Mouse (Mus musculus) MEL (cell line): ENCODE measurements around the gene Tmeff1. TPM values are rescaled to one million over a fixed set of nuclear protein-coding genes. Genes with fewer than 3 reads are reported as not detected.

Experiments
- DNase-seq: peaks from one replicate; pipeline ENCODE4 v3.0.0; 2011; ENCODE audit warnings: low read depth, low spot score
- H3K27ac ChIP-seq: 2 replicates; pipeline ENCODE4 v1.5.1; 2012; ENCODE audit warnings: low read depth, mild to moderate bottlenecking, control low read depth, low read length, moderate library complexity; ENCODE audit not compliant: control insufficient read depth
- H3K27me3 ChIP-seq, 2 experiments: fragments of 150-350 bp in 1 of 2; sonication (generic) in 1 of 2; 2 replicates each; pipeline ENCODE4 v1.6.1; 2012; ENCODE audit warnings: low read length in 2 of 2, mild to moderate bottlenecking in 2 of 2, improper control_type of control experiment in 1 of 2, moderate library complexity in 1 of 2; ENCODE audit not compliant: insufficient read depth in 2 of 2, control insufficient read depth in 1 of 2
- H3K36me3 ChIP-seq, 2 experiments: 2 replicates each; pipeline ENCODE4 v1.6.1; 2012 to 2014; ENCODE audit warnings: low read length in 2 of 2, improper control_type of control experiment in 1 of 2, inconsistent platforms in 1 of 2, mild to moderate bottlenecking in 1 of 2; ENCODE audit not compliant: insufficient read depth in 2 of 2, control insufficient read depth in 1 of 2
- H3K4me1 ChIP-seq, 2 experiments: fragments of 150-350 bp in 1 of 2; sonication (generic) in 1 of 2; 2 replicates each; pipeline ENCODE4 v1.6.1; 2012; ENCODE audit warnings: low read length in 2 of 2, improper control_type of control experiment in 1 of 2, mild to moderate bottlenecking in 1 of 2; ENCODE audit not compliant: insufficient read depth in 2 of 2, control insufficient read depth in 1 of 2
- H3K4me3 ChIP-seq, 2 experiments: fragments of 150-350 bp in 1 of 2; sonication (generic) in 1 of 2; 2 replicates each; pipeline ENCODE4 v1.5.1; 2012; ENCODE audit warnings: low read depth in 2 of 2, low read length in 2 of 2, mild to moderate bottlenecking in 2 of 2, moderate library complexity in 2 of 2, control low read depth in 1 of 2, improper control_type of control experiment in 1 of 2; ENCODE audit not compliant: control insufficient read depth in 1 of 2, insufficient read depth in 1 of 2
- H3K79me2 ChIP-seq: 2 replicates; pipeline ENCODE4 v1.6.1; 2012; ENCODE audit warnings: mild to moderate bottlenecking, low read length, moderate library complexity; ENCODE audit not compliant: control insufficient read depth, poor library complexity, insufficient read depth
- H3K9ac ChIP-seq: 2 replicates; pipeline ENCODE4 v1.6.1; 2012; ENCODE audit warnings: low read depth, mild to moderate bottlenecking, control low read depth, low read length, moderate library complexity; ENCODE audit not compliant: control insufficient read depth, poor library complexity, severe bottlenecking
- H3K9me3 ChIP-seq: fragments of 150-350 bp; sonication (generic); replicated peaks from 2 replicates; pipeline ENCODE4 v1.6.1; 2012; ENCODE audit warnings: mild to moderate bottlenecking, low read length, improper control_type of control experiment, moderate library complexity; ENCODE audit not compliant: insufficient read depth
- CHD1 ChIP-seq: IDR thresholded peaks from 2 replicates; pipeline ENCODE4 v1.6.1; 2012; ENCODE audit warnings: low read depth, mild to moderate bottlenecking, inconsistent platforms, low read length, improper control_type of control experiment
- CHD2 ChIP-seq: IDR thresholded peaks from 2 replicates; pipeline ENCODE4 v1.6.1; 2011; ENCODE audit warnings: low read length, improper control_type of control experiment
- ELF1 ChIP-seq: IDR thresholded peaks from 2 replicates; pipeline ENCODE4 v1.6.1; 2014; ENCODE audit warnings: low read depth, mild to moderate bottlenecking, inconsistent platforms, low read length, improper control_type of control experiment, moderate library complexity
- EP300 ChIP-seq, 2 experiments: IDR thresholded peaks; 2 replicates each; pipeline ENCODE4 v1.6.1; 2011; ENCODE audit warnings: improper control_type of control experiment in 2 of 2, low read length in 2 of 2, low read depth in 1 of 2, mild to moderate bottlenecking in 1 of 2
- GATA1 ChIP-seq: IDR thresholded peaks from 2 replicates; pipeline ENCODE4 v1.6.1; 2011; ENCODE audit warnings: low read depth, low read length, improper control_type of control experiment
- HCFC1 ChIP-seq: IDR thresholded peaks from 2 replicates; pipeline ENCODE4 v1.6.1; 2012; ENCODE audit warnings: low read depth, mild to moderate bottlenecking, inconsistent platforms, low read length, improper control_type of control experiment, moderate library complexity
- MEF2A ChIP-seq: IDR thresholded peaks from 2 replicates; pipeline ENCODE4 v1.6.1; 2014; ENCODE audit warnings: low read depth, mild to moderate bottlenecking, inconsistent platforms, low read length, improper control_type of control experiment; ENCODE audit not compliant: poor library complexity, insufficient replicate concordance, severe bottlenecking; ENCODE audit errors: extremely low read depth
- MYB ChIP-seq: IDR thresholded peaks from 2 replicates; pipeline ENCODE4 v1.6.1; 2011; ENCODE audit warnings: mild to moderate bottlenecking, low read depth, low read length, improper control_type of control experiment
- NELFE ChIP-seq: IDR thresholded peaks from 2 replicates; pipeline ENCODE4 v1.6.1; 2011; ENCODE audit warnings: low read depth, low read length, improper control_type of control experiment
- POLR2AphosphoS2 ChIP-seq: IDR thresholded peaks from 2 replicates; pipeline ENCODE4 v1.6.1; 2011; ENCODE audit warnings: low read length, improper control_type of control experiment
- RAD21 ChIP-seq: IDR thresholded peaks from 2 replicates; pipeline ENCODE4 v1.6.1; 2011; ENCODE audit warnings: mild to moderate bottlenecking, low read depth, low read length, improper control_type of control experiment
- RCOR1 ChIP-seq: IDR thresholded peaks from 2 replicates; pipeline ENCODE4 v1.6.1; 2012; ENCODE audit warnings: low read depth, mild to moderate bottlenecking, inconsistent platforms, low read length, improper control_type of control experiment
- TAL1 ChIP-seq: IDR thresholded peaks from 2 replicates; pipeline ENCODE4 v1.6.1; 2012; ENCODE audit warnings: mild to moderate bottlenecking, inconsistent platforms, low read length, moderate library complexity, mixed read lengths
- TCF12 ChIP-seq: IDR thresholded peaks from 2 replicates; pipeline ENCODE4 v1.6.1; 2014; ENCODE audit warnings: low read depth, mild to moderate bottlenecking, inconsistent platforms, low read length, improper control_type of control experiment, moderate library complexity
- UBTF ChIP-seq: IDR thresholded peaks from 2 replicates; pipeline ENCODE4 v1.6.1; 2012; ENCODE audit warnings: low read depth, mild to moderate bottlenecking, inconsistent platforms, low read length, improper control_type of control experiment, moderate library complexity, borderline replicate concordance; ENCODE audit not compliant: insufficient read depth
- USF2 ChIP-seq, 2 experiments: IDR thresholded peaks; 2 replicates each; pipeline ENCODE4 v1.6.1; 2011 to 2012; ENCODE audit warnings: improper control_type of control experiment in 2 of 2, low read length in 2 of 2, borderline replicate concordance in 1 of 2, inconsistent platforms in 1 of 2, low read depth in 1 of 2, mild to moderate bottlenecking in 1 of 2; ENCODE audit not compliant: insufficient read depth in 1 of 2
- ZC3H11A ChIP-seq: IDR thresholded peaks from 2 replicates; pipeline ENCODE4 v1.6.1; 2012; ENCODE audit warnings: low read depth, mild to moderate bottlenecking, inconsistent platforms, low read length, improper control_type of control experiment
- ZNF384 ChIP-seq: IDR thresholded peaks from 2 replicates; pipeline ENCODE4 v1.6.1; 2012; ENCODE audit warnings: low read depth, mild to moderate bottlenecking, inconsistent platforms, low read length, improper control_type of control experiment
- polyA plus RNA-seq, 2 experiments: library from polyadenylated mRNA; stranded (reverse) in 1 of 2; unstranded in 1 of 2; fragments of >175 nt in 1 of 2; fragments of >200 nt in 1 of 2; gene quantifications; 2 replicates each; pipeline versions ENCODE4 v1.2.1 to v1.2.4; 2012; ENCODE audit warnings: low replicate concordance in 2 of 2, low read depth in 1 of 2; ENCODE audit not compliant: insufficient read length in 2 of 2, insufficient read depth in 1 of 2, missing spikeins in 1 of 2
- total RNA-seq: library from RNA; depleted of rRNA; stranded (reverse); fragments of 300-350 nt; gene quantifications from 2 replicates; pipeline ENCODE4 v1.2.3, GENCODE M21; 2012

Gene Tmeff1
- total and polyA plus RNA-seq, 3 experiments: not detected

DNA sequence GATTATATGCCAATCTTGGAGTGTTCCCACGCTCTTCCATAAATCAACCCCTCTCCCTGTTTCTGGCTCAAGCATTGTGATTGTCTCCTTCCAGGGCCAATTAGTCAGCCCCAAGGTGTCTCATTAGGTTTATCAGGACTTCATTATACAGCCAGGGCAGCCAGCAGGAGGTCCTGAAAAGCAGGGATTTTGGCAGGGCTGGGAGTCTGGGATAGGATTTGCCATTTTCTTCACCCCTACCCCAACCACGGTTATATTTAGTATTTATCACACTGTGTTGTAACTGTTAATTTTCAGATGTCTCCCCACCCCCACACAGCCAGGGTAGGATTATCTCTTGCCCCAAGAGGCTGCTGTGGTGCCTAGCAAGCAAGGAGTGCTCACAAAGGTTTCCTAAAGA is 3.8 kb upstream of the Tmeff1 start:
- H3K36me3 ChIP-seq: no peaks in the 10 kb centered on the region
- H3K27me3 ChIP-seq: no peaks in the 10 kb centered on the region
- no peak overlapping the region for H3K9ac ChIP-seq
- TF ChIP-seq UBTF (no peak), GATA1 (no peak), POLR2AphosphoS2 (no peak), TCF12 (no peak), MEF2A (no peak), RAD21 (no peak), ELF1 (no peak), MYB (no peak), CHD2 (no peak), USF2 (IDR thresholded peaks at IDR 0.05; ENCODE audit: borderline replicate concordance in 1 of 2, insufficient read depth in 1 of 2, low read depth in 1 of 2, low read length in 2 of 2) (no peak), EP300 (IDR thresholded peaks at IDR 0.05; ENCODE audit: low read depth in 1 of 2, low read length in 2 of 2) (no peak), HCFC1 (no peak)
- no peak for DNase-seq
- no peaks in the 10 kb centered on the region for H3K4me1 ChIP-seq
- H3K79me2 ChIP-seq: no peaks in the 10 kb centered on the region
- no peaks in the 10 kb centered on the region for H3K9me3 ChIP-seq
- no peak overlapping the region for H3K27ac ChIP-seq
- no peak overlapping the region for H3K4me3 ChIP-seq

DNA sequence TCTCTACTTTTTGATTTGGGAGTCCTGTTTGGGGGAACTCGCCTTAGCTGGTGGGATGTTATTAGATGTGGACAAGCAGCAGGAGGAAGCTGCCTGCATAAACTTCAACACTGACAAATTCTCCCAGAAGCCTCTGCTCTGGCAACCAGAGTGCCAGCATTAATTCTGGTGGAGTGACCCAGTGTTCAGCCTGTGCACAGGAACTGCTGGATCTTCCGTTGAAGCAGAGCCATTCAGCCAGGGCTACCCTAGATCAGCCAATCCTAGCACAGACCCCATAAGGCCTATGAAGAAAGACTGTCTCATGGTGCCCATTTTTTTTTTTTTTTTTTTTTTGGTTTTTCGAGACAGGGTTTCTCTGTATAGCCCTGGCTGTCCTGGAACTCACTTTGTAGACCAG is 3.0 kb upstream of the Tmeff1 start:
- Histone ChIP-seq H3K27me3 (no peaks in the 10 kb centered on the region), H3K27ac (no peak overlapping the region), H3K36me3 (no peaks in the 10 kb centered on the region), H3K9me3 (no peaks in the 10 kb centered on the region), H3K4me3 (no peak overlapping the region)
- no peak for TF ChIP-seq TCF12
- TF ChIP-seq USF2 (IDR thresholded peaks at IDR 0.05; ENCODE audit: borderline replicate concordance in 1 of 2, insufficient read depth in 1 of 2, low read depth in 1 of 2, low read length in 2 of 2): no peak
- no peak for TF ChIP-seq RCOR1
- TF ChIP-seq ZC3H11A: no peak
- no peak for TF ChIP-seq TAL1
- no peak for TF ChIP-seq NELFE
- TF ChIP-seq CHD1: no peak
- TF ChIP-seq POLR2AphosphoS2: no peak
- no peak for TF ChIP-seq ZNF384
- TF ChIP-seq, all 39 proteins: peak for 0
- no peak for DNase-seq
- no peak overlapping the region for H3K9ac ChIP-seq
- no peaks in the 10 kb centered on the region for H3K4me1 ChIP-seq
- H3K79me2 ChIP-seq: no peaks in the 10 kb centered on the region
